Mouse (Mus musculus): ENCODE measurements around the gene H2afx.
"Not testable (repeated sequence)": the region's sequence is repeated elsewhere in the genome, so short reads cannot be mapped to it uniquely, and the experiment has no call there.

The H2afx gene

DNA sequence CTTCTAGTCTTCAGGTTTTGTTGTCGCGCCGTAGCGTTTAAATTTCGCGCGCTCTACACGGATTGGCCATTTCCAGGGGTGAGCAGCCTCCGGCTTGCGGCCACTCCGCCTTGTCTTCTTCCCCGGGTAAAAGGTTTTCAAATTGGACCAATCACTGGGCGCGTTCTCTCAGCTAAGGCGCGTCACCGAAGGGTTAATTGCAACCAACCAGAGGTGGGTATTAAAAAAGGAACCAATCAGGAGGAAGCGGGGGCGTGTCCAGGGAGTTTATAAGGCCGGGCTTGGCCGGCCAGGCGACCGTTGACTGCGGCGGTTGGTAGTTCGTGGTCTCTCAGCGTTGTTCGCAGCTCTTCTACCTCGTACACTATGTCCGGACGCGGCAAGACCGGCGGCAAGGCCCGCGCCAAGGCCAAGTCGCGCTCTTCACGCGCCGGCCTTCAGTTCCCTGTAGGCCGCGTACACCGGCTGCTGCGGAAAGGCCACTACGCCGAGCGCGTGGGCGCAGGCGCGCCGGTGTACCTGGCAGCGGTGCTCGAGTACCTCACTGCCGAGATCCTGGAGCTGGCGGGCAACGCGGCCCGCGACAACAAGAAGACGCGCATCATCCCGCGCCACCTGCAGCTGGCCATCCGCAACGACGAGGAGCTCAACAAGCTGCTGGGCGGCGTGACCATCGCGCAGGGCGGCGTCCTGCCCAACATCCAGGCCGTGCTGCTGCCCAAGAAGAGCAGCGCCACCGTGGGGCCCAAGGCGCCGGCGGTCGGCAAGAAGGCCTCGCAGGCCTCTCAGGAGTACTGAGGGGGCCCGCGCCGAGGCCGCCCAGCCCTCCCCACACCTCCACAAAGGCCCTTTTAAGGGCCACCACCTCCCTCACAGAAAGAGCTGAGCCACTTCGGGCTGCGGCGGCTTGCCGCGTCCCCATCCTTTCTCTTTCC is at the start of gene H2afx:
H2afx (plus strand) TSS at position 299 of the 935 bp plus-strand sequence.
- peak; percentile 100 for DNase-seq (ENCODE audit: low spot score)

DNA sequence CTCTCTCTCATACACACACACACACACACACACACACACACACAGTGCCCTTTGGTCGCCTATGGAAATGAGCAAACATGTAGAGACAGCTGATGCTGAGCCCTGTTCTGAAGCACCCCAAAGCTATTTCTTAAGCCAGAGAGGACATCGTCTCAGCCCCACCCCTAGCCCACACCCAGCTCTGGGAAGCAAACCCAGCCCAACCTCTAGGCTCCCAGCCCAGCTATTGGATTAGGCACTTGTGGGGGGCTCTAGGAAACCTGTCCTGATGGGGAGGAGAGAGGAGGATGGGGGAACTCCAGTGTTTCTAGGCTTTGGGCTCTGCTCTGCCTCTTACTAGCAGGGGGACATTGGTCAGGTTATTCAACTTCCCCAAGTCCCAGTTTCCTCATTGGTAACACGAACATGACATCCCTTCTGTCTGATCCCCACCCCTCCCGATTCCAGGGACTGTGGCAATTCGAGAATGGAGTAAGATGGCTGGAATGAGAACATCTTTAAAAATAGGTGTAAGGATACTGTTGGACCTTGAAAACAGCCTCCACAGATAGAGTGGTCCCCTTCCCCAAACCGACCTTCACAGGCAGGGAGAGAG is 48.1 kb upstream of the H2afx start:
- DNase-seq (ENCODE audit: low spot score) = no peak

DNA sequence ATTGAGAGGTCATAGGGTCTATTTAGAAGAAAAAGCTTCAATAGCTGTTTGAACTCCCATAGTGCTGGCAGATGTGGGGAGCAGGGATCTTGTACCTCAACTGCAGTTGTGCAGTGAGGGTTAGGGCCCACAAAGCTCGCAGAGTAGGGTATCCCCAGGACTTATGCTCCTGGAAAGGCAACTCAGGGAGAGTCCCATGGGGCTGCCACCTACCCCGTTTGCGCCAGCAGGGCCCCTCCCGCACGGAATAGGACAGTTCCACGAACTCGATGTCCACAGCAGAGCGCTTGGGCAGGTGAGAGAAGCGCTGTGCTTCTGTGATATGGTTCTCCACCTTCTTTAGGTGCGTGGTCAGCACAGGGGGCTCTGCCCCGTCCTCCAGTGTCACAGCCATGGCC is 47.5 kb upstream of the H2afx start:
- DNase-seq (ENCODE audit: low spot score) = no peak

- DNase-seq (ENCODE audit: low spot score) = no peak
Observed at GRCm38 (mm10) chr9:44287401-44288075, 47.0 kb upstream of the H2afx start.

GRCm38 (mm10) chr9:44288076-44288958 is 46.2 kb upstream of the H2afx start, which contains the start of gene Abcg4:
TSS of gene Abcg4 (minus strand) at chr9:44288615.
- no peak for DNase-seq (ENCODE audit: low spot score)

GRCm38 (mm10) chr9:44288959-44289291 is 45.6 kb upstream of the H2afx start:
- no peak for DNase-seq (ENCODE audit: low spot score)

DNA sequence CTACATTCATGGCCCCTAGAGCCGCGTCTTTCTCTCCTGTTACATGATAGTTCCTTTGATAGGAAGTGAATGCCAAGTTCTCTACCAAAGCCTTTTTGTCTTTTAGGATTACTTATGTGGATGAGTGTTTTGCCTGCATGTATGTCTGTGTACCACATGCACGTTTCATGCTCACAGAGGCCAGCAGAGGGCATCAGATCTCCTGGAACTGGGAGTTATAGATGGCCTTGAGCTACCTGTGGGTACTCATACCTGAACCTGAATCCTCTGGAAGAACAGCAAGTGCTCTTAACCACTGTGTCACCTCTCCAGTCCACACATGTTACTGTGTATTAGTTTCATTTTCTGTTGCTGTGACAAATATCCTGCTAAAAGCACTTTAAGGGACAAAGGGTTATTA is 42.0 kb upstream of the H2afx start:
- peak; percentile 61 for DNase-seq (ENCODE audit: low spot score)

DNA sequence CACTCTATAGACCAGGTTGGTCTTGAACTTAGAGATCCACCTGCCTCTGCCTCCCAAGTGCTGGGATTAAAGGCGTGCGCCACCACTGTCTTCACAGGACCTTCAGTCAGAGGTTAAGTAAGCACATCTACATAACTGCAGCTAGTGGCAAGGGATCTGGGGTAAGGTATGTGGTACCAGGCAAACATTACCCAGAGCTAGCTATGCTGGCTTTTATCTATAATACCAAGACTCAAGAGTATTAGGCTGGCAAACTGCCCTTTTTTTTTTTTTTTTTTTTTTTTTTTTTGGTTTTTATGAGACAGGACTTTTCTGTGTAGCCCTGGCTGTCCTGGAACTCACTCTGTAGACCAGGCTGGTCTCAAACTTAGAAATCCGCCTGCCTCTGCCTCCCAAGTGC is 34.5 kb upstream of the H2afx start:
- not testable (repeated sequence) for DNase-seq (ENCODE audit: low spot score)

DNA sequence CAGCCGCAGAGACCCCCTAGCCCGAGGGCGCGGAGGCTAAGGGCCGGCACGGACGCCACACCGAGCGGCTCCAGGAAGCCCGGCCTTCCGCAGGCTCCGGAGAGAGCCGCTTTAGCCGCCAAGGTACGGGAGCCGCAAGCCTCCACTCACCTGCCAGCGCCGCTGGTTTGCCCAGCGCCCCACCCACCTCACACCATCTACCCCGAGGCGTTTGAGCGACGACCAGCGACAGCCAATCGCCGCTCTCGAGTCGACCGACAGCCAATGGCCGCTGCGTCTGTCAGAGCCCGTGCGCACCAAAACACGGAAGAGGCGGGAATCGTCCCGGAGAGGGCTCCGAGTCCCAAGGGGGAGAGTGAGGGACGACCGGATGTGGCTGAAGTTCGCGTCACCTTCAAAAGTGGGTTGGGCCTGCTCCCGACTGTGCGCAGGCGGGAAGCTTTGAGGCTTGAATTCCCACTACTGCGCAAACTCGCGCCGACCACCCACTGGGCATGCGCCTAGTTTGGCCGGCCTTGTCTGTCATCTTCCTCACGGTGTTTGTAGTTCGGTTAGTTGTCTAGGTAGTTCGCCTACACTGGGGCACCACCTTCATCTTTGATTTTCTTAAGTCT is 28.9 kb upstream of the H2afx start, which contains the start of gene Hinfp:
Hinfp (minus strand) TSS at position 206 of the 614 bp plus-strand sequence.
- DNase-seq (ENCODE audit: low spot score) = peak; percentile 100

DNA sequence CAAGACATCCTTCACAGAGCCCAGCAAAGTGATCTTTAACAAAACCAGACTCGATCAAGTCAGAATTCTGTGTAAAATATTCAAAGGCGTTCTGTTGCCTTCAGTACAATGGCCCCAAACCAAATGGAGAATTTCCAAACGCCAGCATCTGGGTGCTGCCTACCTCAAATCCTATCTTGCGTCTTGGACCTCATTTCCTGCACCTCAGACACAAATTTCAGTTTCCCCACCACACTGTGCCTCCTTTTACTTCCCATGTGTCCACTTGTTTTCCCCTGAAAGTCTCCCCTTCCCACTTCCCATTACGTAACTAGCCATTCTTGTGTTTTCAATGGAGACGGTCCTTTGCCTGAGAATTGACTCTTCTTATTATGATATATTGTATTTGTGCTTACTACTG is 28.0 kb upstream of the H2afx start:
- DNase-seq (ENCODE audit: low spot score) = no peak

DNA sequence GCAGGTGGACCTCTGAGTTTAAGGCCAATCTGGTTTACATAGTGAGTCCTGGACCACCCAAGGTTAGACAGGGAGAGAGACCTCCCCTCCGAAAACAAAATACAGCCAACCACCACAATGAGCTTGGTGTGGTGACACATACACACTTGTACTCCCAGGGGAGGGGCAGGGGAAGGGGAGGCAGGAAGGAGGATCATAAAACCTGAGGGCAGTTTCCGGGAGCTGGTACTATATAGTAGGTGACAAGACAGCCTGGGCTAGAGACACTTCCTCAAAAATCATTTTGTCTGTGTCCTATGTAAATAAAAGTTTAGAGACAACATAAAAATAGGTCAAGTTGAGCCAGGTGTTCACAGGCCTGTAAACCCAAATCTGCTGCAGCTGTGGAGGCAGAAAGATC is 27.2 kb upstream of the H2afx start:
- no peak for DNase-seq (ENCODE audit: low spot score)

DNA sequence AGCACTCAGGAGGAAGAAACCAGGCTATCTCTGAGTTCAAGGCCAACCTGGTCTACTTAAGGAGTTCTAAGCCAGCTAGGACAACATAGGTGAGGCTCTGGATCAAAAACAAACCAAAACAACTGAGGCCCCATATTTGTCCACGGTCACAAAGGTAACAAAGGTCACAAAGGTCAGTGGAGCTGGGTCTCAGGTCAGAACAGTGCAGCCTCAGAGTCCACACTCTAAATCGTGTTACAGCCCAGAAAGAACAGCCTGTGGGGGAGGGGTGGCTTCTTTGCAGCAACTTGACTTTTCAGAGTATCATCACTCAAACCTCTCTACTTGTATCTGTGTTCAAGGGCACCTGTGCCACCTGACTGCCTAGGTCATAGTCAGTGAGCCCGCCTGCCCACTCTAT is 24.7 kb upstream of the H2afx start:
- DNase-seq (ENCODE audit: low spot score) = no peak

GRCm38 (mm10) chr9:44310750-44311135 is 23.8 kb upstream of the H2afx start:
- DNase-seq (ENCODE audit: low spot score) = no peak

- DNase-seq (ENCODE audit: low spot score) = peak; percentile 60
Observed at GRCm38 (mm10) chr9:44311136-44312134, 23.1 kb upstream of the H2afx start.

DNA sequence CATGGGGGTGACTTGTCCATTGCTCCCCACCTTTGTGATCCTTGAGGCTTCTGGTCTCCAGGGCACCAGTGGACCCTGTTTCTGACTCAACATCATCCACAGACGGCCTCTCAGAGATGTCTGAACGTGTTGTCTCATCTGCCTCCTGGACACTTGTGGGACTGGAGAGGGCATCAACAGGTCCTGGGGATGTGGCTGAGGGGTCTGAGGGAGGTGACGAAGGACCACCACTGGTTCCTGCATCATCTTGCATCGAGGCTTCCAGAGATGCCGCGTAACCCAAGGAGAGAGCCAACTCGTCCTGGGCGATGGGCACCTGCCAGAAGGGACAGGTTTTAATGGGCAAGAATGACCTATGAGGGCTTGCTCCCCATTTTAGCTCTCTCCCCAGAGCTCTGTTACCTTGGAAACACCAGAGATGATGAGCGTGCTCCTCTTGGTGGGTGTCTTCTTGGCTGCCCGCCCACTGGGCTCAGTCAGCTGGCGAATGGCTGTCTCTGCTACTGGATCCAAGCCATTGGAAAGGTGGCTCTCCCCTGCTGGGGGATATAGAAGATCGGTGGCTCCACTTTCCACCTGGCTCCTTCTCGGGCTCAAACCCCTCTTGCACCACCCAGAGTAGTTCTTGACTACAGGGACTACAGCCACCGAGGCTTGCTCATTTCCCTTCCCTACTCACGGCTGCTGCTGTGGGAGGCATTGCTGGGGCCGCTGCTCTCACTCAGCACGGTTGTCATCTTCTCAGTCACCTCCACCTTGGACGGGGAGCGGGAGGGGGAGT is 20.8 kb upstream of the H2afx start:
- DNase-seq (ENCODE audit: low spot score) = no peak

GRCm38 (mm10) chr9:44314257-44314547 is 20.3 kb upstream of the H2afx start:
- DNase-seq (ENCODE audit: low spot score) = no peak

- DNase-seq (ENCODE audit: low spot score) = no peak
Observed at GRCm38 (mm10) chr9:44314910-44315309, 19.6 kb upstream of the H2afx start.

DNA sequence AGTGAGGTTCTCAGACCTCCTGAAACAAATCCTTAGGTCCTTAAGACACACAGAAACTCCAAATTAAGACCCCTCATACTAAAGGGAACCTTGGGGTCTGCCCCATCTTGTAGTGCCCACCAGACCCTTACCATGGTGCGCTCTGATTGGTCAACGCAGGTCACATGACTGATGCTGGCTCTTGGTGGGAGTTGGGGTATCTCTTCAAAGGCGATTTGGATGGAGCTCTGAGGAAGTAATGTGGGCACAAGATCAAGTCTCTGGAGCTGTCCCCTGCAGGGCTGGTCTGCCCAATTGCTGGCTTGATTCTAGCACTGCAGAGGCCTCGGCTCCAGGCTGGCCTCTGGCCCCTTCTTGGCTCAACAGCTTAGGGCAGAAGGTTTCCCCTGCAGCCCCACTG is 17.0 kb upstream of the H2afx start:
- no peak for DNase-seq (ENCODE audit: low spot score)

- no peak for DNase-seq (ENCODE audit: low spot score)
Observed at GRCm38 (mm10) chr9:44318076-44318825, 16.2 kb upstream of the H2afx start.
